Mouse (Mus musculus): ENCODE results near the gene Ctla4.

Gene Ctla4

GRCm38 (mm10) chr1:60865167-60865566 lies 21.6 kb upstream of the Ctla4 start:
- no peak for DNase-seq (ENCODE audit: low read depth)

- no peak for DNase-seq (ENCODE audit: low read depth)
These were observed 20.8 kb upstream of the Ctla4 start for GRCm38 (mm10) chr1:60866043-60866442.

- peak; percentile 66 for DNase-seq (ENCODE audit: low read depth)
These were observed 18.2 kb upstream of the Ctla4 start for GRCm38 (mm10) chr1:60868333-60869277.

GRCm38 (mm10) chr1:60875267-60875666 lies 11.5 kb upstream of the Ctla4 start:
- no peak for DNase-seq (ENCODE audit: low read depth)

- DNase-seq (ENCODE audit: low read depth), result no peak
These were observed 6.5 kb upstream of the Ctla4 start for GRCm38 (mm10) chr1:60880116-60880867.

GRCm38 (mm10) chr1:60882792-60883191 lies 4.0 kb upstream of the Ctla4 start:
- DNase-seq (ENCODE audit: low read depth), result no peak

- no peak for DNase-seq (ENCODE audit: low read depth)
These were observed 3.5 kb upstream of the Ctla4 start for GRCm38 (mm10) chr1:60883279-60883678.

GRCm38 (mm10) chr1:60884611-60885010 lies 2.2 kb upstream of the Ctla4 start:
- DNase-seq (ENCODE audit: low read depth), result no peak

- DNase-seq (ENCODE audit: low read depth), result no peak
These were observed 11.5 kb downstream of the Ctla4 start for GRCm38 (mm10) chr1:60898127-60898932.

GRCm38 (mm10) chr1:60898933-60899210 lies 12.1 kb downstream of the Ctla4 start:
- DNase-seq (ENCODE audit: low read depth), result no peak

- DNase-seq (ENCODE audit: low read depth), result no peak
These were observed 12.4 kb downstream of the Ctla4 start for GRCm38 (mm10) chr1:60899244-60899643.

- DNase-seq (ENCODE audit: low read depth), result no peak
These were observed 15.7 kb downstream of the Ctla4 start for GRCm38 (mm10) chr1:60902547-60902946.

GRCm38 (mm10) chr1:60903126-60903525 lies 16.3 kb downstream of the Ctla4 start:
- DNase-seq (ENCODE audit: low read depth), result no peak

- DNase-seq (ENCODE audit: low read depth), result no peak
These were observed 17.7 kb downstream of the Ctla4 start for GRCm38 (mm10) chr1:60904456-60904978.

- DNase-seq (ENCODE audit: low read depth), result no peak
These were observed 20.7 kb downstream of the Ctla4 start for GRCm38 (mm10) chr1:60907466-60907865.

- no peak for DNase-seq (ENCODE audit: low read depth)
These were observed 22.0 kb downstream of the Ctla4 start for GRCm38 (mm10) chr1:60908751-60909161.

GRCm38 (mm10) chr1:60909746-60910145 lies 22.9 kb downstream of the Ctla4 start:
- DNase-seq (ENCODE audit: low read depth), result no peak

- no peak for DNase-seq (ENCODE audit: low read depth)
These were observed 24.0 kb downstream of the Ctla4 start for GRCm38 (mm10) chr1:60910796-60911195.

- no peak for DNase-seq (ENCODE audit: low read depth)
These were observed 24.8 kb downstream of the Ctla4 start for GRCm38 (mm10) chr1:60911631-60912030.

- DNase-seq (ENCODE audit: low read depth), result no peak
These were observed 26.5 kb downstream of the Ctla4 start for GRCm38 (mm10) chr1:60913305-60913704.

- peak; percentile 8 for DNase-seq (ENCODE audit: low read depth)
These were observed 29.5 kb downstream of the Ctla4 start for GRCm38 (mm10) chr1:60916281-60916781.

All from NIH3T3 (cell line).